In the genomic region with DNA sequence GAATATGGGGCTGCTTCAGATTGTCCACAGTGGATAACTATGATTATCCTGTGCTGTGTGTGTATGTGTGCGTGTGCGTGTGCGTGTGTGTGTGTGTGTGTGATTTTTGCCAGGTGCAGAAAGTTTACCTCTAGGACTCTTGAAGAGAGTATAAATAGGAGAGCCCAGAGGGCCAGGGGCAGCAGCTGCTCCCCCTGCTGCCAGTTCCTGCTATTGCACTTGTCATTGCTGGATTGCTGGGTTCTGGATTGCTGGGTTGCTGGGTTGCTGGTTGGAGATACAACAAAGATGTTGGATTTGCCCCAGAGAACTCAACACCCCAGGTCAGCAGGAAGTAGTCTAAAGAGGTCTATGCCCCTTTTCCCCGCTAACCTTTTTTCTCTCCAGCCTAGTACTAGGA, we compare ENCODE assay signal across 8 mouse cellular contexts. TPM values are rescaled to one million over a fixed set of nuclear protein-coding genes. Genes with fewer than 3 reads are reported as not detected.
DNase-seq lines count a peak whose midpoint lies in the region; ATAC-seq and TF ChIP-seq lines count a peak whose summit lies in the region.

No protein-coding gene starts in this region.

- no peaks in the 10 kb centered on the region for H3K9me3 ChIP-seq in heart, embryonic 10.5 days
- no peaks in the 10 kb centered on the region for H3K9me3 ChIP-seq in liver, embryonic 14.5 days (ENCODE audit: control insufficient read depth, low read length)

- peak; percentile 81 for TF ChIP-seq CTCF in liver, embryonic 14.5 days (IDR thresholded peaks at IDR 0.05; ENCODE audit: low read depth)
- peak; percentile 79; the same call in 1 of the 2 replicates for TF ChIP-seq CTCF in spleen, adult 2 months (IDR thresholded peaks at IDR 0.05; ENCODE audit: extremely low read depth, insufficient read depth, insufficient read length, insufficient replicate concordance)

- no peaks in the 10 kb centered on the region for H3K4me1 ChIP-seq in heart, embryonic 10.5 days
- H3K4me1 ChIP-seq in liver, embryonic 14.5 days (replicated peaks; ENCODE audit: control insufficient read depth in 2 of 2, insufficient read depth in 2 of 2, low read length in 1 of 2) = no peaks in the 10 kb centered on the region
- H3K4me1 ChIP-seq in spleen, adult 2 months (ENCODE audit: control insufficient read depth, insufficient read depth, insufficient read length) = peaks cover 4% of the 10 kb centered on the region; the same call in 1 of the 2 replicates

- H3K27ac ChIP-seq in heart, embryonic 10.5 days = no peak overlapping the region
- no peak overlapping the region for H3K27ac ChIP-seq in liver, embryonic 14.5 days
- no peak overlapping the region for H3K27ac ChIP-seq in spleen, adult 2 months (ENCODE audit: insufficient read depth, low read length)

- H3K4me2 ChIP-seq in liver, embryonic 14.5 days (ENCODE audit: low read depth) = no peak overlapping the region

- no peak overlapping the region for H3K4me3 ChIP-seq in heart, embryonic 10.5 days
- H3K4me3 ChIP-seq in liver, embryonic 14.5 days (ENCODE audit: insufficient read depth in 1 of 2, low read depth in 2 of 2, low read length in 2 of 2) = no peak overlapping the region
- H3K4me3 ChIP-seq in spleen, adult 2 months (ENCODE audit: extremely low read depth, insufficient read depth, insufficient read length) = no peak overlapping the region

- no peak for TF ChIP-seq POLR2A in spleen, adult 2 months (IDR thresholded peaks at IDR 0.05; ENCODE audit: low read depth, low read length)

- TF ChIP-seq EP300 in liver, embryonic 14.5 days (IDR thresholded peaks at IDR 0.05; ENCODE audit: low read depth) = no peak

- no peaks in the 10 kb centered on the region for H3K36me3 ChIP-seq in heart, embryonic 10.5 days
- H3K36me3 ChIP-seq in liver, embryonic 14.5 days (replicated peaks; ENCODE audit: control insufficient read depth, insufficient read depth, low read depth) = no peaks in the 10 kb centered on the region
- no peaks in the 10 kb centered on the region for H3K36me3 ChIP-seq in spleen, adult 2 months (ENCODE audit: control insufficient read depth, insufficient read depth, low read length)

- WGBS in heart, embryonic 10.5 days = 63% methylated on average over 4 of the region's 4 CpGs
- WGBS in liver, embryonic 14.5 days (ENCODE audit: insufficient replicate concordance) = 67% methylated on average over 4 of the region's 4 CpGs
- WGBS in spleen, adult 2 months = 83% methylated on average over 4 of the region's 4 CpGs

- peak; percentile 30 to 68 for DNase-seq in heart, adult 18-20 months
- no peak for DNase-seq in heart, embryonic 10.5 days (ENCODE audit: low spot score)
- DNase-seq in ovary, postnatal 36 days (ENCODE audit: low spot score) = peak; percentile 44
- no peak for DNase-seq in ovary, adult 18-20 months (ENCODE audit: low spot score)
- DNase-seq in cerebellum, adult 9-11 months = peak; percentile 53
- no peak for DNase-seq in liver, embryonic 14.5 days (ENCODE audit: low read depth in 3 of 3, low spot score in 3 of 3)
- DNase-seq in spleen, adult 2 months (ENCODE audit: low read depth in 1 of 2, low spot score in 2 of 2) = peak in 1 of 2 experiments; percentile 52
- DNase-seq in MN1 (ENCODE audit: low spot score) = no peak

- no peak for ATAC-seq in liver, embryonic 14.5 days (ENCODE audit: insufficient read depth)

- H3K27me3 ChIP-seq in heart, embryonic 10.5 days (ENCODE audit: insufficient read depth, poor library complexity, severe bottlenecking) = no peaks in the 10 kb centered on the region
- H3K27me3 ChIP-seq in liver, embryonic 14.5 days (ENCODE audit: control insufficient read depth, insufficient read depth, low read length) = no peaks in the 10 kb centered on the region
- H3K27me3 ChIP-seq in spleen, adult 2 months (ENCODE audit: control insufficient read depth, insufficient read depth, low read length) = no peaks in the 10 kb centered on the region

- no peak overlapping the region for H3K9ac ChIP-seq in liver, embryonic 14.5 days (replicated peaks)

RNA-seq across cellular contexts. Expression of a gene that starts 14.4 kb away (rescaled TPM):
- 100 to 1,000 TPM; 107 to 116 TPM for total RNA-seq in heart, adult 18-20 months (2021)
- 19.3 and 28.4 TPM in 2 replicates for polyA plus RNA-seq in heart, embryonic 10.5 days (2016; fragmentation: Nextera tagmentation; extraction: Ambion mirVana)
- polyA plus RNA-seq in liver, embryonic 14.5 days (2012; rRNA removed) = 4.9 and 5.0 TPM in 2 replicates
- polyA plus RNA-seq in liver, embryonic 14.5 days (2014; fragmentation: Nextera tagmentation; extraction: Ambion mirVana) = 2.4 and 3.1 TPM in 2 replicates
- polyA plus RNA-seq in spleen, adult 2 months (2012; rRNA removed) = 28.1 and 36.8 TPM in 2 replicates

RNA-seq across cellular contexts. Expression of a gene that starts 14.8 kb away (rescaled TPM):
- 1 to 10 TPM; 3.3 TPM for total RNA-seq in heart, adult 18-20 months (2021)
- polyA plus RNA-seq in heart, embryonic 10.5 days (2016; fragmentation: Nextera tagmentation; extraction: Ambion mirVana) = 1.0 and 2.0 TPM in 2 replicates
- polyA plus RNA-seq in liver, embryonic 14.5 days (2012; rRNA removed) = 0.34 and 0.39 TPM in 2 replicates
- 0.14 and 0.20 TPM in 2 replicates for polyA plus RNA-seq in liver, embryonic 14.5 days (2014; fragmentation: Nextera tagmentation; extraction: Ambion mirVana)
- 0.11 and 0.22 TPM in 2 replicates for polyA plus RNA-seq in spleen, adult 2 months (2012; rRNA removed)

Comparison
In these comparisons a context has a peak if more than half of its experiments do, and no peak if none do; other contexts are left out.
1. DNase-seq: peak in heart, adult 18-20 months (2 of 2), ovary, postnatal 36 days (single experiment) and cerebellum, adult 9-11 months (single experiment); none in heart, embryonic 10.5 days (single experiment), ovary, adult 18-20 months (single experiment), liver, embryonic 14.5 days (0 of 3) and MN1 (single experiment).